Mouse (Mus musculus) liver, adult 2 months (tissue): ENCODE results near the gene Hmgn2.

Experiments used
- CTCF ChIP-seq: fragments of 200-500 bp; IDR thresholded peaks from 2 replicates; pipeline ENCODE4 v1.5.1; 2011; ENCODE audit warnings: low read depth, low read length, control low read depth
- POLR2A ChIP-seq: fragments of 200-500 bp; IDR thresholded peaks from 2 replicates; pipeline ENCODE4 v1.6.1; 2011; ENCODE audit warnings: low read length, control low read depth; ENCODE audit not compliant: insufficient read depth; ENCODE audit errors: extremely low read depth

DNA sequence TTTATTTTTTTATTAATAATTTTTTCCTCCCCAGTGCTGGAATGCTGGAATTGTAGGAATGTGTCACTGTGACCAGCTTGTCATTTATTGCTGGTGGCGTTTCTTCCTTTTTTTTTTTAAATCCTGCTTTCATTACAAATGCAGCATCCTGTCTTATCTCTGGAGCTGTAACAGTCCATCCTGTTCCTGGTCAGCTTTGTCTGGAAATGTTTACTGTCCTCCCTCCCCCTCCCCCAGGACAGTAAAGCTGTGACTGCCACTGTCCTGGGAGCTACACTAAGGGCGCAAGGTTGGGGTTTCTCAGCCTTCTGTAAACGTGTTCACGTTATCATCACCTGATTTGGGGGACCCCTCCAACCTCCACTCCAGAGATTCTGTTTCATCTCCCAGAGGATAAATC, 43.2 kb downstream of the Hmgn2 start:
- no peak for TF ChIP-seq CTCF
- TF ChIP-seq POLR2A = no peak
